Mouse (Mus musculus) cerebellum, adult 2 months (tissue): ENCODE results near the gene Slc15a5. TPM values are rescaled to one million over a fixed set of nuclear protein-coding genes. Genes with fewer than 3 reads are reported as not detected.

ENCODE experiments used
- DNase-seq, 2 experiments: peaks; one replicate each; pipeline ENCODE4 v3.0.0; 2021
- H3K27ac ChIP-seq: fragments of 200-500 bp; 2 replicates; pipeline ENCODE4 v1.5.1; 2012; ENCODE audit warnings: low read length, control low read depth, inconsistent platforms; ENCODE audit not compliant: insufficient read depth
- H3K27me3 ChIP-seq: fragments of 200-500 bp; 2 replicates; pipeline ENCODE4 v1.6.1; 2012; ENCODE audit warnings: inconsistent platforms, mild to moderate bottlenecking, low read length, moderate library complexity; ENCODE audit not compliant: control insufficient read depth, insufficient read depth
- H3K4me1 ChIP-seq: fragments of 200-500 bp; 2 replicates; pipeline ENCODE4 v1.6.1; 2011; ENCODE audit warnings: low read length; ENCODE audit not compliant: control insufficient read depth, insufficient read depth
- H3K4me3 ChIP-seq: fragments of 200-500 bp; replicated peaks from 2 replicates; pipeline ENCODE3; 2011; ENCODE audit warnings: mild to moderate bottlenecking, low read depth, low read length, control low read depth; ENCODE audit not compliant: insufficient read depth
- CTCF ChIP-seq: fragments of 200-500 bp; IDR thresholded peaks from 2 replicates; pipeline ENCODE4 v1.5.1; 2011; ENCODE audit warnings: low read depth, mild to moderate bottlenecking, control low read depth, low read length, moderate library complexity, borderline replicate concordance; ENCODE audit not compliant: insufficient read depth
- POLR2A ChIP-seq: fragments of 200-500 bp; IDR thresholded peaks from 2 replicates; pipeline ENCODE4 v1.6.1; 2011; ENCODE audit warnings: low read length, control low read depth, borderline replicate concordance; ENCODE audit not compliant: insufficient read depth
- WGBS: fragments of 180-500 bp; shearing (Covaris S2); methylation state at CpG from one replicate; pipeline ENCODE4 v1.1.7; 2018; 5-methylcytosine and 5-hydroxymethylcytosine counted together
- polyA plus RNA-seq: library from polyadenylated mRNA; depleted of rRNA; stranded (reverse); fragments of >200 nt; gene quantifications from 2 replicates; pipeline ENCODE4 v1.2.3, GENCODE M21; 2012

The Slc15a5 gene
- polyA plus RNA-seq, 1 experiment, result not detected

DNA sequence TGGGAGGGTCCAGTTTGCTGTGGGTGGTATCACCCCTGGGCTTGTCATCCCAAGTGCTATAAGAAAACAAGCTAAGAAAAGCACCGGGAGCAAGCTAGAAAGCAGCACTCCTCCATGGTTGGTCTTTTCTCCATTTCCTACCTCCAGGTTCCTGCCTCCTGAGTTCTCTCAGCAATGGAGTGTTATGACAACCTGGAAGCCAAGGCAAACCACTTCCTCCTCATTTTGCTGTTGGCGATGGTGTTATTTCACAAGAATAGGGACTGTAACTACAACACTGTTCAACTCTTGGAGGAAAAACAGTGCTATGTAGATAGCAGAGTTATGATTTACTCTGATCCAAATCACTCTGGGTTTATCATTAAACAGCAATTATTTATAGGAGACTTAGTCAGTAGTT, 34.4 kb downstream of the Slc15a5 start:
- Histone ChIP-seq H3K27ac (no peak overlapping the region), H3K27me3 (no peaks in the 10 kb centered on the region), H3K4me1 (no peaks in the 10 kb centered on the region), H3K4me3 (no peak overlapping the region)
- DNase-seq, result no peak
- TF ChIP-seq POLR2A (no peak), CTCF (no peak)
- 95% methylated on average over 2 of the region's 2 CpGs for WGBS

DNA sequence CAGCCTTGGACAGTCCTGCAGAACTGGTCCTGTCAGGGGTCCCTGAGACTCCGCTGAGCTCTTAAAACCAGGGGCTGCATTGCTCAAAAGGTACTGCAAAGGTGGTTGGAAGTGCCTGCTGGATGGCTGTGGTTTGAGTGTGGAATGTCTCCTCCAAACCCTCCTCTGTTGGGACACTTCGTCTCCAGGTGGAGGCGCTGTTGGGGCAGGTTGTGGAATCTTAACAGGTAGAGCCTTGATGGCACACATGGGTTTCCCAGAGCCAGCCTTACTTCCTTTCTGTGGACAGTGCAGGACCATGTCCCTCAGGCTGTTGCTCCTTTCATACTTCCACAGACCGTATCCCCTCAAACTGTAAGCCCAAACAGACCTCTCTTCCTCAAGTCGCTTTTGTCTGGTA, 36.8 kb downstream of the Slc15a5 start:
- 92% methylated on average over 5 of the region's 5 CpGs for WGBS
- Histone ChIP-seq H3K27me3 (no peaks in the 10 kb centered on the region), H3K27ac (no peak overlapping the region), H3K4me1 (no peaks in the 10 kb centered on the region), H3K4me3 (no peak overlapping the region)
- TF ChIP-seq CTCF (no peak), POLR2A (no peak)
- no peak for DNase-seq

DNA sequence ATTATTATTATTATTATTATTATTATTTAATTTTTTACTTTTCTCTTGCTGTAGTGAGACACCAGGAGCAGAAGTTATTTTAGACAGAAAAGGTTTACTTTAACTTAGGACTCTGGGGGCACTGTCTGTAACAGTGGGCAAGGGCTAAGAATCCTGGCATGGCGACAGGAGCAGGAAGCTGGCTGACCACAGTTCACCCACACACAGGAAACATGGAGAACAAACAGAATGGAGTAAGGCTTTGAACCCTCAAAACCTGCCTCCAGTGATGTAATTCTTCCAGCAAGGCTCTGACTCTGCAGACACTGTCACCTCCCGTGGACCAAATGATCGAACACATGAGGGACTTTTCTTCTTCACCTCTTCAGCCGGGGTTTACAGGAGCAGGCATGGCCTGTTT, 37.9 kb downstream of the Slc15a5 start:
- no peak overlapping the region for H3K4me3 ChIP-seq
- H3K27me3 ChIP-seq, result no peaks in the 10 kb centered on the region
- WGBS, result 91% methylated on average over 4 of the region's 4 CpGs
- no peaks in the 10 kb centered on the region for H3K4me1 ChIP-seq
- TF ChIP-seq POLR2A (no peak), CTCF (no peak)
- H3K27ac ChIP-seq, result no peak overlapping the region
- DNase-seq, result no peak

DNA sequence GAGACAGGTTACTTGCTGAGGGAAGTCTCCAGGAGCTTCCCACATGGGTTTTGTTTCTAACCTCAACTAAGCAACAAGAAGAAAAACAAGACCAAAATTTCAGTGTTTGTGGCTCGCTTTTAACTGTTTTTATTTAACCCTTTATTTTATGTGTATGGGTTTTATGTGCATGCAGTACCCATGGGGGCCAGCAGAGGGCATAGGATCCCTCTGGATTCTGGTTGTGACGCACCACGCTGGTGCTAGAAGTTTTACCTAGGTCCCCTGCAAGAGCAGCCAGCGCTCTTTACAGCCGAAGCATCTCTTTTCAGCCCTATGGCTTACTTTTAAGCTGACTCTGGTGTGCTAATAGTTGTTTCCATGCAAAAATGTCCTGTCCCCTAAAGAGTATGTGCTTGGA, 42.1 kb downstream of the Slc15a5 start:
- Histone ChIP-seq H3K4me3 (no peak overlapping the region), H3K27me3 (no peaks in the 10 kb centered on the region), H3K4me1 (no peaks in the 10 kb centered on the region), H3K27ac (no peak overlapping the region)
- TF ChIP-seq POLR2A (no peak), CTCF (no peak)
- DNase-seq, result no peak
- 88% methylated on average over 5 of the region's 5 CpGs for WGBS

DNA sequence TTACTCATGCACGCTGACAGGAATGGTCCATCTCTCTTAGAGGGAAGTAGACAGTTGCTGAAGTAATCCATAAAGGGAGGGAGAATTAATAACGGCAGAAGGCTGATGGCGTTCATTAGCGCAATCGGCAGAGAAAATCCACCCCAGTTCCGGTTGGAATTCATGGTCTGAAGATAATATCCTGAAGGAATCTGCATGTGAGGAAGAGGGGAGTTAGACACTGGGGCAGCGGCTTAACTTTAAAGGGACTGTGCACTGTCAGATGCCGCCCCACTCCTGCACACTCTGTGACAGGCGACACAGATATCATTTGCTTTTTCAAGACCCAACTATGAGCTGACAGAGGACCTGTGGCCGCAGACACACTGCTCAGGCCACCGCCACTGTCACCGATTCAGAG, 42.8 kb downstream of the Slc15a5 start:
- WGBS, result 92% methylated on average over 12 of the region's 12 CpGs
- TF ChIP-seq POLR2A (no peak), CTCF (no peak)
- DNase-seq, result no peak
- H3K27me3 ChIP-seq, result no peaks in the 10 kb centered on the region
- H3K4me3 ChIP-seq, result no peak overlapping the region
- H3K27ac ChIP-seq, result no peak overlapping the region
- no peaks in the 10 kb centered on the region for H3K4me1 ChIP-seq

DNA sequence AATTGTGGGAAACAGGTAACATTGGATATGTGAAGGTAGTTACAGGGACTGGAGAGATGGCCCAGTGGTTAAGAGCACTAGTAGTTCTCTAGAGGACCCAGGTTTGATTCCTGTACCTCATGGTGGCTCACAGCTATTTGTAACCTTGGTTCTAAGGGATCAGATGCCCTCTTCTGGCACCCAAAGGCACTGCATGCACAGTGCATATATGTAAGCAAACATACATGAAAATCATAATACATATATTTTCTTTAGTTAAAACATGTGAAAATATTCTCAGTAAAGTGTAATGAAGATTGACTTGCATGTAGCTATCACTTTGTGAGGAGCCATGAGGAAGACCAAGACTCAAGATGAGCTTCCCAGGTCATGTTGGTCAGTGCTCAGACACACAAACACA, 62.8 kb downstream of the Slc15a5 start:
- no peak for DNase-seq
- H3K27me3 ChIP-seq, result no peaks in the 10 kb centered on the region
- H3K27ac ChIP-seq, result no peak overlapping the region
- TF ChIP-seq CTCF (no peak), POLR2A (no peak)
- H3K4me1 ChIP-seq, result no peaks in the 10 kb centered on the region
- no peak overlapping the region for H3K4me3 ChIP-seq

DNA sequence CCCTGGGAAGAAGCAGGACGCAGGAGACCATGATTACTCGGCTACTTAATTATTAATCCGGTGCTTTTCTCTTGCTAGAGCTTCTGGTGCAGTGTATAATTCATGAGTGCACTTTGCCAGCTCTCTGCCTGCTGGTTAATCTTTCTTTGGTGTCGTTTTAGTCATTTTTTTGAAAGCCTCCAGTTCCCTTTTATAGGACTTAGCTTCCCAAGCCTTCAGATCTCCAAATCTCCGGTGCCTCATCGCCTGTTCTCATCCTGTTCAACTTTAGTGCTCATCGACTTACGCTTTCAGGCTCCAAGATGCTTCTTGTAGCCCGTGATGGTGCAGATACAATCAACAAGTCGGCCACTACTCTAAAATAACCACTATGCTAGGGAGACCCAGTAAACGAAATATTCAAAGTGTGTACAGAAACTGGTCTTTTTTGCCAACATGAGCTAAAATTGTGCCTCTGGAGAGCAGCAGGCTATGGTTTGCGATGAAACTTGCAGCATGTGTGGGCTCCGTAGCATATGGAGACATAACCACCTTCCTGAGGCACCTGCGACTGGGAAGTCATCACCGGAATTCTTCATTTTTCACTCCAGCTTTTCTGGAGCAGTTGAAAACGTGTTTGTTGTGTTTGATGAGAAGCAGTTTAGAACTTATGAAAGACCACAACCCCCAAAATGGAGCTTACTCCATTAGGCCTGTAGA, 64.6 kb downstream of the Slc15a5 start:
- Histone ChIP-seq H3K4me1 (no peaks in the 10 kb centered on the region), H3K4me3 (no peak overlapping the region), H3K27me3 (no peaks in the 10 kb centered on the region), H3K27ac (no peak overlapping the region)
- no peak for TF ChIP-seq POLR2A
- TF ChIP-seq CTCF, result no peak
- WGBS, result 84% methylated on average over 16 of the region's 16 CpGs
- no peak for DNase-seq

DNA sequence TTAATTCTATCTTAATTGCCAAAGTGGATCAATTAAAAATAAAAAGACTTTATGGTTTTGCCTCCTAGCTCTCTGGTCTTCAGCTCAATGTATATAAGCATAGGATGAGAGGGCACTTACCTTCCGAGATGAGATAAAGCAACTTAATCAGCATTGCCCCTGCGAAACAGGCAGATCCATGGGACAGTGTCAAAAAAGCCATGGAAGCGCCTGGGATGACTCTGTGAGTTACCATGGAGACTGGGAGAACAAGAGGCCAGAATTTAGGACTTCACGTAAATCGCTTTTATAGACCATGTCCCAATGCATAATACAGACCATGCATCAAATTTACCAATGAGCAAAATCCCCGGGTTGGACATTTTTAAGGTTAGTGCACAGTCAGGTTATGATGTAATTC, 67.8 kb downstream of the Slc15a5 start:
- no peak for DNase-seq
- Histone ChIP-seq H3K27me3 (no peaks in the 10 kb centered on the region), H3K4me1 (no peaks in the 10 kb centered on the region), H3K4me3 (no peak overlapping the region), H3K27ac (no peak overlapping the region)
- WGBS, result 74% methylated on average over 6 of the region's 6 CpGs
- TF ChIP-seq POLR2A (no peak), CTCF (no peak)
